Mouse (Mus musculus) spleen, embryonic (tissue): Measurements from ENCODE around the gene Tex19.1.
"Not testable (repeated sequence)": the region's sequence is repeated elsewhere in the genome, so short reads cannot be mapped to it uniquely, and the experiment has no call there.

ENCODE experiments used
- CTCF ChIA-PET: fragments of 350-600 bp; sonication (Branson Sonifier 250); formaldehyde crosslinking; loops from one replicate; lab custom pipeline; 2022; lab: Charles Lee

Gene Tex19.1

DNA sequence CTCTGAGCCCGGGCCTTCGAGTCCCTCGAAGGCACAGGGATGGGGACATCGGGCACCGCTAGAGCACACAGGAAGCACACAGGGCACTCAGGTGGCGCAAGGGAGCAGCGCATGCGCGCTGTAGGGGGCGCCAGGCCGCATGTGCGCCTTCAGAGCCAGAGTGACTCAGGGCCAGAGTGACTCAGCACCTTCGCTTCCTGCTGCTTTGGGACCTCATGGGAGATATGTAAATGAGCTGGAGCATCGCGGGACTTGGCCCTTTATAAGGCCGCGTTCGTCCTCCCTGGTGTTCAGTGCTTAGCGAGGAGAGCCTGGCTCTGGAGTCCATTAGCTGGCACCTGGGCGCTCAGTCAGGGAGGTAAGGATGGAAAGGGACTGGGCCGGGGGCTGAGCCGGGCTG is at the start of gene Tex19.1:
Gene Tex19.1 (plus strand): TSS at position 279 of the 400 bp plus-strand sequence.
- CTCF ChIA-PET: no interaction called here

DNA sequence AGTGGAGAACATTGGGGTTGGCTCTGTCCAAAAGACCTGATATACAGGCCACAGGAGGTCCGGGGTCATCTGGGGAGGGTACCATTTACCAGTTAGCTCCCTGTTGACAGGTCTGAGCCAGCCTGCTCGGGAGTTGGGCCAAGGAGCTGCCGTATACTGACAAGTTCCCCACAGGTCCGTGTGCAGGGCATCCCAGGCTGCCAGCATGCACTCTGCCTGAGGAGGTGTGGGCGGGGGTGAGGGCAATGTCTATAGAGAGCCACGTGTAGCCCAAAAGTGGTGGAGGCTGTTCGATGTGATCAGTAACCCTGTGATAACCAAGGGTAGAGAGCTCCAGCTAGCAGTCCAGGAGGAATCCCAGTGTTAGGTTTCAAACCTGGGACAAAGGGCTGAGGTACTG is 46.2 kb upstream of the Tex19.1 start:
- CTCF ChIA-PET: no interaction called here

DNA sequence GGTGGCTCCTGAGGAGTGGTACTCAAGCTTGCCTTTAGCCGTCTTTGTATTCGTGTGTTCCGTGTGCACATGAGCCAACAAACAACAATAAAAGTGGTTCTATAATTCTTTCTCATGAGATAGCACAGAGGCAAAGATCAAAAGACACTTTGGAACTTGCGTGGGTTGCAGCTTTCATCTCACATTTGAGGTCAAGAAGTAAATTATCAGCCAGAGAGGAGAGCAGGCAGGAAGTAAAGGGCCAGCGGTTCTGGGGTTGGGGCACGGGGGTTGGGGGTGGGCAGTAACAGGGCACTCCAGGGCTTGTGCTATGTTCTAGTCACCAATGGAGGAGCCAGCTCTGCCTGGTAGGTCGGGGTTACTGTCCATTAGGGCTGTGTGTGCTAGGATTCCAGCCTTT is 45.3 kb upstream of the Tex19.1 start:
- CTCF ChIA-PET: no interaction called here

GRCm38 (mm10) chr11:121101124-121101805 is 44.7 kb upstream of the Tex19.1 start:
- CTCF ChIA-PET: no interaction called here

- CTCF ChIA-PET: not testable (repeated sequence)
Observed at GRCm38 (mm10) chr11:121107242-121107641, 38.7 kb upstream of the Tex19.1 start.

DNA sequence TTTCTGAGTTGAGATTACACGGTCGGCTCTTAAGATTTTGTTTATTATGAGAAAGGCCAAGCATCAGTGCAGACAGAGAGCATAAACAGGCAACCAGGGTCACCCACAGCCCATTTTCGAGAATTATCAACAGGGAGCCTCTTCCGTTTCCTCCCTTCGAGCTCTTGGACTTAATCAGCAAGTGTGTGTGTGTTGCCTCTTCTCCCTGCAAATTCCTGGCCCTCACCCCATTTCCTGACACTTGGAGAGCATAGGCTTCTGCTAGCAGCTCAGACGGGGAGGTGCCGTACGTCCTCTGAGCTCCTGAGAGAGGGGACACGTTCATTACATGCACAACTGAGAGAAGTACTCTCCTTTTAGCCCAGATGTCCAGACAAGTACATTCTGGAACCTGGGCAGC is 37.9 kb upstream of the Tex19.1 start:
- CTCF ChIA-PET: no interaction called here

GRCm38 (mm10) chr11:121109986-121110385 is 36.0 kb upstream of the Tex19.1 start:
- CTCF ChIA-PET: no interaction called here

DNA sequence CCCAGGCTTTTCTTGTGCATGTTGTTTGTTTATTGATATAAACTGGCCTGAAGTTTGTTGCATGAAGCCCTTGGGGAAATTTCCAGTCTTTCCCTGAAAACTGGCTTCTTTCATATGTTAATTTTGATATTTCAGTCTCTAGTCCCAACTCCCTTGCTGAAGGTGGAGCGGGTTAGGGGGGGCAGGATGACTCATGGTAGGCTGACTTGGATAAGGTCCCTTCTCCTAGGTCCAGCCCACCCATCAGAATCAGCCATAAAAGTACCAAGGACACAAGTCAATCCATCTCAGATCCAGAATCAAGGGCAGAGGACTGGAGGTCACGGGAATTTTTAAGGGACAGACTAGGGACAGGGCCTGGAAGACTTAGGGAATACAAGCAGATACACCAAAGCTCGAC is 34.9 kb upstream of the Tex19.1 start:
- CTCF ChIA-PET: no interaction called here

- CTCF ChIA-PET: no interaction called here
Observed at GRCm38 (mm10) chr11:121111601-121112000, 34.3 kb upstream of the Tex19.1 start.

GRCm38 (mm10) chr11:121112091-121112775 is 33.7 kb upstream of the Tex19.1 start:
- CTCF ChIA-PET: no interaction called here

DNA sequence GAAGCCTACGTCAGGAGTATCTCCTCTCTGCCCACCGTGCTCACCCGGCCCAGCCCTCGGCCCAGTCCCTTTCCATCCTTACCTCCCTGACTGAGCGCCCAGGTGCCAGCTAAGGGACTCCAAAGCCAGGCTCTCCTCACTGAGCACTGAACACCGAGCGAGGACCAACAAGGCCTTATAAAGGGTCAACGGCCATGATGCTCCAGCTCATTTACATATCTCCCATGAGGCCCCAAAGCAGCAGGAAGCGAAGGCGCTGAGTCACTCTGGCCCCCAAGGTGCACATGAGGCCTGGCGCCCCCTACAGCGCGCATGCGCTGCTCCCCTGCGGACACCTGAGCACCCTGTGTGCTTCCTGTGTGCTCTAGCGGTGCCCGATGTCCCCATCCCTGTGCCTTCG is 27.8 kb upstream of the Tex19.1 start:
- CTCF ChIA-PET: no interaction called here

- CTCF ChIA-PET: no interaction called here
Observed at GRCm38 (mm10) chr11:121118577-121118976, 27.4 kb upstream of the Tex19.1 start, which contains the start of gene Tex19.2. Tex19.2 (minus strand) TSS chr11:121118677.

GRCm38 (mm10) chr11:121121151-121121550 is 24.8 kb upstream of the Tex19.1 start:
- CTCF ChIA-PET: no interaction called here

GRCm38 (mm10) chr11:121122024-121122670 is 23.8 kb upstream of the Tex19.1 start:
- CTCF ChIA-PET: no interaction called here

DNA sequence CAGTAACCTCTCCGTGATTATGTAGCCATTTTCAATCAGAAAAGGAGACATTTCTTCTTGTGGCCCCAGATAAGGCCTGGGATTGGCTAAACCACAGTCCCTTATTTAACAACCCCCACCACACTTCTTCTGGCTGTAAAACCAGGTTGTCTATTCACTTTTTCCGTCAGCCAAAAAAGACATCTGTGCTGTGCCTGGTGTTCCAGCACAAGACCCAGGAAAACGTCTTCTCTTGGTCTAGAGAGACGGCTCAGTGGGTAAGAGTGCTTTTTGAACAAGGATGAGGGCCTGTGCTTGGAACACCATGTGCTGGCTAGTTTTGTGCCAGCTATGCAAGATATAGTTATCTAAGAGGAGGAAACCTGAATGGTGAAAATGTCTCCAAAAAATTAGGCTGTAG is 22.5 kb upstream of the Tex19.1 start:
- CTCF ChIA-PET: no interaction called here

DNA sequence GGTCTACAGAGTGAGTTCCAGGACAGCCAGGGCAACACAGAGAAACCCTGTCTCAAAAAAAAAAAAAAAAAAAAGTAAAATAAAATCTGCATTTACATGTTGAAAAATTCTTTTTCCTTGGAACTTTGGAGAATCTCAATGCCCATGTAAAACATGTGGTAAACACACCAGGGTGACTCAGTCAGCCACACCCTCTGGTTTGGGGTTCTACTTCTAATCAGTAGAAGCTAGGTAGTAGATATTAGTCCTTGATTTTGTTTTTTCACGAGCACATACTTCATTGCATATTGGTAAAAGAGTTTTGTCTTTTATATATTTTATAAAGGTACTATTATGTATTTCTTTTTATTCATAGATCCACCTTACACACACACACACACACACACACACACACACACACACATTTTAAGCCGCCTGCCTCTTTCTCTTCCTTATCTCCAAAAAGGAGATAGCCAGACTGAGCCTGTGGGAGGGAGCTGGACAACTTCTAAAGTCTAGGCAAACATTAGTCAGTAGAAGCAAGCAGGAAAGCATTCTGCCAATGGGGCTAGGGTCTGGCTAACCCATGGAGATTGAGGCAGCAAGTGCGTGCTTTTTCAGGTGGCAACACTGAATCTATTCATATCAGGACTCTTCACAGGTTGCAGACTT is 20.3 kb upstream of the Tex19.1 start:
- CTCF ChIA-PET: no interaction called here

DNA sequence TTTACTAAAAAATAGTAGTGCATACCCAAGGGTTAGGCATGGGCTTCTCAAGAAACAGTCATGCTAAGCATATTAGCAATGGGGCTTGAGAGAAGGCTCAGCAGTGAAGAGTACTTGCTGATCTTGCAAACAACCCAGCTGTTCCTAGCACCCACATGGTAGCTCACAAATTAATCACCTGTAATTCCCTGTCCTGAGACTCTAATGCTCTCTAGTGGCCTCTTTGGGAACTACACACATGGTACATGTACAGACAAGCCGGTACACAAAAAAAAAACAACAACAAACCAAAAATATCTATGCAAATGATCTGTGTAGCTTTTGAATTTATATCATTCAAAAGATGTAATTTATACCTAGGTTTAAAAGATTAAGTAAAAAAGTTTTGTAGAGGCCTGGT is 19.5 kb upstream of the Tex19.1 start:
- CTCF ChIA-PET: no interaction called here

DNA sequence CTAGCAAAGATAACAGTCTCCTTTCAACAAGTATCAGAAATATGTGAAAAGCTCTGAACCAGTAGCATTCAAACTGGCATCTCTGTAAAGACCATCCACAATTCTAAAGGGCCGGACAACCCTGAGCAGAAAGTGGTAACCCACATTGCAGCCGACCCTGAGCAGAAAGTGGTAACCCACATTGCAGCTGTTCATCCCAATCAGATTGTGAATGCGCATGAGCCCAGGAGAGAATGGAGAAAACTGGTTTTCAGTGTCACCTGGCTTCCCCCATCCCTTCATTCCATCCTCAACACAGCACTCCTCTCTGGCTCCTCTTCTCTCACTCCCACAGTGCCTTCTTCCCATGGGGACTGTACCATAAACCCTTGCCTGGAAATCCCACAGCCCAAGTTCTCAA is 18.5 kb upstream of the Tex19.1 start:
- CTCF ChIA-PET: interaction anchor here (0.6 kb wide), 1 partner anchor 32 kb away, joined by 5 read pairs; no protein-coding TSS in a partner anchor

DNA sequence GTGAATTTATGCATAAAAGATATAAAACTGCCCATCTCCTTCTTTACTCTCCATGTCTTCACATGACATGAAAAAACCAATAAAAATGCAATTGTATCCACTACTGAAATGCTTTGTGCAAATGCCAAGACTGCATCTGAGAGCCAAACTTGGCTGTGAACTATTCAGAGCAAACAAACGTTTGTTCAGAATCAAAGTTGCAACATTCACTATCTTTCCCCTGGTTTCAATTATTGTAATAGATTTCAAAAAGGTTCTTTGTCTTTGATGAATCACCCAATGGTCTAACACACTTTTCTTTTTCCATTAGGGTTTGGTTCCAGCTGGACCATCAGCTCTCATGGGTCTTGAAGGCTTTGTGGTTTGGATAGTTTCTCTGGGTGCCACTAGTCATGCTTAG is 16.3 kb upstream of the Tex19.1 start:
- CTCF ChIA-PET: no interaction called here

DNA sequence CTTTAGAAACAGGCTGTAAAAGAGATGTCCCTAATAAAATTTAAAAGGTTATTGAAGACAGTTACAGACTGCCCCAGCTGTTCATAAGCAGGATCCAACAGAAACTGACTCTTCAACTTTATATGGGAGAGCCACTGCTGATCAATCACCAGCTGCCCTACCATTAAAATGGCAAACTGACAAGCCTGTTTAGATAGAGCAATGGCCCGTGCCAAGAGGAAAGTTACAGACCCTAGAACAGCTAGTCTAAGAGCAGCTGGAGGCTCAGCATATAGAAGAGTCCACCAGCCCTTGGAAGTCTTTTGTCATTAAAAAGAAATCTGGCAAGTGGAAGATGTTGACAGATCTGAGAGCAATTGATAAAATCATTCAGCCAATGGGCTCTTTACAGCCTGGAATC is 11.3 kb upstream of the Tex19.1 start:
- CTCF ChIA-PET: no interaction called here

DNA sequence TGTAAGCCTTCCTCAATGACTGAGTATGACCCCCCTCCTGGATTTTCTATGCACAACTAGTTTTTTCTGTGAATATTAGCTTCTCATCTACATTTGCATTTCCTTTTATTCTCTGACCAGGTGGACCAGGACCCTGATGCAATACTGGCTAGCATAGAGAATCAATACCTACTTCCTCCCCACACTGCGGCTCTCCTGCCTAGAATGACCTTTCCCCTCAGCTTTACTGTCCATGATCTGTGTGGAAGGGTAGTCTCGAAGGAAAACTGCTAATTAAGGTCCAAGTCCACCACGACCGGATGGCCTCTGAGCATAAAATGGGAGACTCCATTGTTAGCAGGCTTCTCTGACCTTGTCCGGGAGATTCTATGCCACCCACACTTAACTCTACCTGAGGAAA is 8.3 kb upstream of the Tex19.1 start:
- CTCF ChIA-PET: no interaction called here

GRCm38 (mm10) chr11:121138732-121139131 is 7.2 kb upstream of the Tex19.1 start:
- CTCF ChIA-PET: no interaction called here
